20 mouse cellular contexts compared by ENCODE assay signal in genomic region chr2:104420805-104421204, GRCm38 (mm10). TPM values are rescaled to one million over a fixed set of nuclear protein-coding genes. Genes with fewer than 3 reads are reported as not detected.
"Had no signal": no experiment of that assay in that cellular context is flagged by ENCODE, and none has a peak within 500 bp of the region (broad histone marks: within the 10 kb centered on the region; RNA-seq: fewer than 3 reads in every experiment).

No protein-coding gene starts in this region.

- H3K27ac ChIP-seq: limb, embryonic 12.5 days; limb, embryonic 15.5 days; liver, embryonic 14.5 days; macrophage; midbrain, embryonic 15.5 days; neural tube, embryonic 12.5 days; neural tube, embryonic 15.5 days had no signal

- DNase-seq: kidney, adult 9 months; kidney, postnatal 14 days; kidney, postnatal 4 days; left cerebral cortex, postnatal 4 days; liver, postnatal 0 days; lung, embryonic 14.5 days; right cerebral cortex, adult 18-20 months; right cerebral cortex, postnatal 14 days; spleen, adult 18-20 months; thymus, adult 18-20 months; thymus, postnatal 36 days had no signal

- H3K27me3 ChIP-seq: limb, embryonic 12.5 days; limb, embryonic 15.5 days; midbrain, embryonic 15.5 days; neural tube, embryonic 12.5 days; neural tube, embryonic 15.5 days had no signal

- H3K36me3 ChIP-seq: limb, embryonic 12.5 days; limb, embryonic 15.5 days; midbrain, embryonic 15.5 days; neural tube, embryonic 12.5 days; neural tube, embryonic 15.5 days had no signal

- H3K4me3 ChIP-seq: limb, embryonic 12.5 days; limb, embryonic 15.5 days; megakaryocyte, embryonic 14.5 days; midbrain, embryonic 15.5 days; neural tube, embryonic 12.5 days; neural tube, embryonic 15.5 days had no signal

- H3K9ac ChIP-seq: limb, embryonic 12.5 days; limb, embryonic 15.5 days; liver, embryonic 14.5 days; liver, postnatal 0 days; lung, embryonic 14.5 days; midbrain, embryonic 15.5 days; neural tube, embryonic 12.5 days; neural tube, embryonic 15.5 days had no signal

- H3K9me3 ChIP-seq: limb, embryonic 12.5 days; limb, embryonic 15.5 days; megakaryocyte, embryonic 14.5 days; midbrain, embryonic 15.5 days; neural tube, embryonic 12.5 days; neural tube, embryonic 15.5 days had no signal

- H3K4me1 ChIP-seq: limb, embryonic 12.5 days; limb, embryonic 15.5 days; megakaryocyte, embryonic 14.5 days; midbrain, embryonic 15.5 days; neural tube, embryonic 12.5 days; neural tube, embryonic 15.5 days had no signal

- ATAC-seq: liver, postnatal 0 days; lung, postnatal 0 days; midbrain, embryonic 15.5 days had no signal

RNA-seq across cellular contexts. Expression of gene D430041D05Rik, which starts 10.0 kb away (rescaled TPM):
- polyA plus RNA-seq: macrophage had no signal
